Mouse (Mus musculus) liver, embryonic 18 days (tissue): Measurements from ENCODE around the gene BC053393. TPM values are rescaled to one million over a fixed set of nuclear protein-coding genes. Genes with fewer than 3 reads are reported as not detected.

Source experiments
- polyA plus RNA-seq: library from polyadenylated mRNA; depleted of rRNA; stranded (reverse); fragments of >200 nt; gene quantifications from 2 replicates; pipeline ENCODE4 v1.2.3, GENCODE M21; 2012; rRNA removed

Gene BC053393
- not detected in 2 replicates for polyA plus RNA-seq

DNA sequence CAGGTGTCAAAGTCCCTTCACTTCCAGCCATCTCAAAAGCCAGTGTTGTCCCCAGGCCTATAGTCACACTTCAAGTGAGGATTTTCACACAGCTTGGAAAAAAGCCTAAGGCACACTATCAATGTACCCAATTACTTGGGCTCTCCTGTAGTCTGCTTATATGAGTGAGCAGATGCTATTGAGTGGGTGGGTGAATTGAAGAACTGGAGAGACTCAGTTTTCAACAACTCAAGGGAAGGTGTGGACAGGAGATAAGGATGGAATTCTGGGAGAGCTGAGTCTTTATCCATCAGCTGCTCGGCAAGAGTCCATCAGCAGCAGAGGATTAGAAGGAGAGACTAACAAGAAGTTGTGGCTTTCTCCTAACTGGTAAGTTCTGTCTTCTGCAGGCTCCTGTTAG is at the start of gene BC053393:
BC053393 (plus strand) TSS at position 210 of the 400 bp plus-strand sequence.

GRCm38 (mm10) chr11:46523912-46524311 is 47.4 kb upstream of the BC053393 start, which contains the start of gene Gm12169:
Gm12169 (plus strand) TSS chr11:46524212.

GRCm38 (mm10) chr11:46629211-46629795 is 58.0 kb downstream of the BC053393 start, which contains the start of gene Dppa1:
Dppa1 (minus strand) TSS chr11:46629261.

Other genes starting within 250 kb of the BC053393 start
- gene Itk, start 182.0 kb upstream of the BC053393 start, polyA plus RNA-seq: 0.09 and 0.14 TPM in 2 replicates
- 0.05 and 0.06 TPM in 2 replicates for gene Fam71b, start 175.0 kb upstream of the BC053393 start, polyA plus RNA-seq
- gene Med7, start 134.6 kb upstream of the BC053393 start, polyA plus RNA-seq: 22.4 and 22.9 TPM in 2 replicates
- 0.14 and 0.20 TPM in 2 replicates for gene Havcr2, start 116.6 kb upstream of the BC053393 start, polyA plus RNA-seq
- gene Gm12169, start 47.3 kb upstream of the BC053393 start, polyA plus RNA-seq: not detected in 2 replicates
- not detected in 2 replicates for gene Dppa1, start 57.7 kb downstream of the BC053393 start, polyA plus RNA-seq
- gene Timd2, start 135.5 kb downstream of the BC053393 start, polyA plus RNA-seq: 56.2 and 65.3 TPM in 2 replicates
- 0.06 and 0.08 TPM in 2 replicates for gene Havcr1, start 163.5 kb downstream of the BC053393 start, polyA plus RNA-seq
- 7.2 and 7.9 TPM in 2 replicates for gene Timd4, start 239.3 kb downstream of the BC053393 start, polyA plus RNA-seq